ENCODE assay signal across 8 mouse cellular contexts in the genomic region with DNA sequence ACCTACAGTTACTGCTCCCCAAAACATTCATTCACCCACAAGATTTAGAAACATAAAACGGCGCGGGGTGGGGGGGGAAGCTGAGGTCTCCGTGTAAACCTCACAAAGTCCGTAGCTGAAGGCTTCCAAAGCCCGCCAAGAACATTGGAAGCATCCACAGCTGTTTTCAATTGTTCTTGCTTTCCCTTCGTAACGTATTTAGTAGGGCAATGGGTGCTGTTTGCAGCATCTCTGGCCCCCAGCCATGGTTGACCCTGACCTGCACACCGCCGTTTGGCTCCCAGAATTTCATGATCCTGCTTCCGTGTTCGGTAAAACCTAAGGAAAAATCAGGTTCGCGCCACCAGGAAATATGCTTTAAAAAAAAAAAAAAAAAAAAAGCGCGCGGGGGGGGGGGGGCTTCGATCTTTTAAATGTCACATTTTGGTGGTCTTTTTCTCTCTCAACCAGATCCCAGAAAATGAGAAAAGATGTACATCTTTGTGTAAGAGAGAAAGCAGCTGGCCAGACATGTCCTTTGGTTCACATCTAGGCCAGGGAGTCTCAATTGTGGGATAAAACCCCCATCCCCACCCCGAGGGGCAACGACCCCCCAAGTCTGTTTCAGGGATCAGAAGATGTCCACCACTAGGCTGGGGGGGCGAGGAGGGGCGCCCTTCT. TPM values are rescaled to one million over a fixed set of nuclear protein-coding genes. Genes with fewer than 3 reads are reported as not detected.
A peak's percentile ranks its signal among the peaks of the same experiment; 100 is the strongest.
DNase-seq lines count a peak whose midpoint lies in the region; ATAC-seq and TF ChIP-seq lines count a peak whose summit lies in the region.

No protein-coding gene starts in this region.

- peak overlapping the region; percentile 71 for H3K9ac ChIP-seq in forebrain, embryonic 12.5 days
- peak overlapping the region; percentile 51 for H3K9ac ChIP-seq in intestine, postnatal 0 days (ENCODE audit: low read depth, low read length)
- peak overlapping the region; percentile 71 for H3K9ac ChIP-seq in midbrain, postnatal 0 days (replicated peaks; ENCODE audit: low read length, poor library complexity, severe bottlenecking)

- H3K4me3 ChIP-seq in forebrain, embryonic 12.5 days (replicated peaks): peak overlapping the region; percentile 50
- peak overlapping the region; percentile 49 for H3K4me3 ChIP-seq in intestine, postnatal 0 days (ENCODE audit: low read depth, low read length)
- H3K4me3 ChIP-seq in midbrain, postnatal 0 days (ENCODE audit: low read depth, low read length): peak overlapping the region; percentile 42

- no peak for ATAC-seq in forebrain, embryonic 12.5 days (ENCODE audit: low FRiP score)
- ATAC-seq in intestine, postnatal 0 days: no peak
- ATAC-seq in midbrain, postnatal 0 days (ENCODE audit: low FRiP score): no peak

- no peak for TF ChIP-seq CTCF in intestine, postnatal 0 days (IDR thresholded peaks at IDR 0.05; ENCODE audit: low read depth)
- TF ChIP-seq CTCF in midbrain, postnatal 0 days (IDR thresholded peaks at IDR 0.05): no peak

- intact Hi-C loops in heart, postnatal 25 days (cut with DNase I): loop anchor here (5.0 kb wide), 1 partner anchor 366 kb away; no protein-coding TSS in a partner anchor

- H3K27me3 ChIP-seq in forebrain, embryonic 12.5 days: 0 out of 2 replicates have a peak, but pooled peaks cover 3% of the 10 kb centered on the region
- H3K27me3 ChIP-seq in intestine, postnatal 0 days (replicated peaks; ENCODE audit: control insufficient read depth, insufficient read depth, low read length): 0 out of 2 replicates have a peak, but pooled peaks cover 3% of the 10 kb centered on the region
- H3K27me3 ChIP-seq in midbrain, postnatal 0 days (ENCODE audit: insufficient read depth, low read length): no peaks in the 10 kb centered on the region

- peaks cover 12% of the 10 kb centered on the region for H3K4me1 ChIP-seq in forebrain, embryonic 12.5 days
- H3K4me1 ChIP-seq in intestine, postnatal 0 days (replicated peaks; ENCODE audit: control insufficient read depth, insufficient read depth, low read length): no peaks in the 10 kb centered on the region
- peaks cover 1% of the 10 kb centered on the region; the same call in 1 of the 2 replicates for H3K4me1 ChIP-seq in midbrain, postnatal 0 days (ENCODE audit: insufficient read depth, low read length)

- H3K36me3 ChIP-seq in forebrain, embryonic 12.5 days (replicated peaks): no peaks in the 10 kb centered on the region
- H3K36me3 ChIP-seq in intestine, postnatal 0 days (ENCODE audit: control insufficient read depth, insufficient read depth): no peaks in the 10 kb centered on the region
- no peaks in the 10 kb centered on the region for H3K36me3 ChIP-seq in midbrain, postnatal 0 days (ENCODE audit: insufficient read depth, low read length)

- 48% methylated on average over 22 of the region's 22 CpGs for WGBS in forebrain, embryonic 12.5 days
- 59% methylated on average over 22 of the region's 22 CpGs for WGBS in intestine, postnatal 0 days
- WGBS in midbrain, postnatal 0 days: 50% methylated on average over 21 of the region's 22 CpGs

- DNase-seq in heart, adult 11 months: peak; percentile 87
- DNase-seq in heart, postnatal 25 days (ENCODE audit: low spot score): no peak
- peak; percentile 65 for DNase-seq in adrenal gland, postnatal 25 days
- no peak for DNase-seq in midbrain, postnatal 0 days (ENCODE audit: low spot score)
- no peak for DNase-seq in thymus, adult 18-20 months
- no peak for DNase-seq in spleen, postnatal 36 days (ENCODE audit: low spot score in 2 of 2)

- peaks cover 20% of the 10 kb centered on the region for H3K9me3 ChIP-seq in forebrain, embryonic 12.5 days
- no peaks in the 10 kb centered on the region for H3K9me3 ChIP-seq in intestine, postnatal 0 days (ENCODE audit: control insufficient read depth)
- H3K9me3 ChIP-seq in midbrain, postnatal 0 days (ENCODE audit: low read length): no peaks in the 10 kb centered on the region

- peak overlapping the region; percentile 59 for H3K4me2 ChIP-seq in forebrain, embryonic 12.5 days
- peak overlapping the region; percentile 60 for H3K4me2 ChIP-seq in intestine, postnatal 0 days (replicated peaks; ENCODE audit: low read depth)
- peak overlapping the region; percentile 57 for H3K4me2 ChIP-seq in midbrain, postnatal 0 days (ENCODE audit: low read depth, low read length, poor library complexity, severe bottlenecking)

- peak overlapping the region; percentile 83 for H3K27ac ChIP-seq in forebrain, embryonic 12.5 days
- H3K27ac ChIP-seq in intestine, postnatal 0 days (ENCODE audit: low read depth, low read length): peak overlapping the region; percentile 50; the same call in 1 of the 2 replicates
- H3K27ac ChIP-seq in midbrain, postnatal 0 days (ENCODE audit: low read depth, low read length): peak overlapping the region; percentile 83

RNA-seq across cellular contexts. Expression of a gene that starts 0.8 kb away (rescaled TPM):
- 10 to 100 TPM; 19.4 to 22.7 TPM for total RNA-seq in heart, postnatal 25 days (2021)
- total RNA-seq in adrenal gland, postnatal 25 days (2021): 59.7 and 65.7 TPM in 2 replicates
- polyA plus RNA-seq in forebrain, embryonic 12.5 days (2016; fragmentation: Nextera tagmentation; extraction: Ambion mirVana): 57.6 and 59.9 TPM in 2 replicates
- 25.5 and 29.7 TPM in 2 replicates for polyA plus RNA-seq in intestine, postnatal 0 days (2015; fragmentation: Nextera tagmentation; extraction: Ambion mirVana)
- total RNA-seq in midbrain, postnatal 0 days (2014; rRNA removed): 35.0 and 36.3 TPM in 2 replicates
- 44.6 and 49.2 TPM in 2 replicates for polyA plus RNA-seq in midbrain, postnatal 0 days (2015; fragmentation: Nextera tagmentation; extraction: Ambion mirVana)

RNA-seq across cellular contexts. Expression of a gene that starts 0.9 kb away (rescaled TPM):
- 1 to 10 TPM; 1.2 TPM for total RNA-seq in heart, postnatal 25 days (2021)
- 386 and 540 TPM in 2 replicates for total RNA-seq in adrenal gland, postnatal 25 days (2021)
- 9.4 and 12.8 TPM in 2 replicates for polyA plus RNA-seq in forebrain, embryonic 12.5 days (2016; fragmentation: Nextera tagmentation; extraction: Ambion mirVana)
- polyA plus RNA-seq in intestine, postnatal 0 days (2015; fragmentation: Nextera tagmentation; extraction: Ambion mirVana): 0.55 TPM in 2 replicates
- total RNA-seq in midbrain, postnatal 0 days (2014; rRNA removed): 55.9 and 62.9 TPM in 2 replicates
- 4.7 and 6.7 TPM in 2 replicates for polyA plus RNA-seq in midbrain, postnatal 0 days (2015; fragmentation: Nextera tagmentation; extraction: Ambion mirVana)

Comparison
In these comparisons a context has a peak if more than half of its experiments do, and no peak if none do; other contexts are left out.
1. DNase-seq: peak in heart, adult 11 months (single experiment) and adrenal gland, postnatal 25 days (single experiment); none in heart, postnatal 25 days (single experiment), midbrain, postnatal 0 days (single experiment), thymus, adult 18-20 months (0 of 2) and spleen, postnatal 36 days (0 of 2).
2. RNA of a gene that starts 0.9 kb away (total RNA-seq): 386 to 540 TPM in adrenal gland, postnatal 25 days and 55.9 to 62.9 TPM in midbrain, postnatal 0 days; 1.2 TPM in heart, postnatal 25 days; every median in the first group is over 10 times any median in the second.
3. Peak in every context shown above with its lines, with median percentiles within 50 percentile points of each other: H3K27ac ChIP-seq, H3K4me2 ChIP-seq, H3K4me3 ChIP-seq and H3K9ac ChIP-seq.